Comparison of ENCODE assay signal across 24 mouse cellular contexts in genomic region chr7:95133038-95133437, GRCm38 (mm10).
"Had no signal": no experiment of that assay in that cellular context is flagged by ENCODE, and none has a peak within 500 bp of the region (broad histone marks: within the 10 kb centered on the region; RNA-seq: fewer than 3 reads in every experiment).

No protein-coding gene starts in this region.

- DNase-seq: gastrocnemius, adult 2 months; gastrocnemius, postnatal 10 days; gastrocnemius, postnatal 25 days; heart, adult 18-20 months; heart, postnatal 10 days; heart, postnatal 4 days; kidney, adult 18-20 months; kidney, adult 8-10 months; kidney, postnatal 25 days; kidney, postnatal 4 days; liver; liver, embryonic 13.5 days had no signal

- ATAC-seq: inflammation-experienced regulatory T-cells, adult 6 months; intestine, embryonic 15.5 days; intestine, postnatal 0 days had no signal

- H3K4me2 ChIP-seq: heart, embryonic 12.5 days; hindbrain, embryonic 15.5 days; intestine, embryonic 15.5 days; limb, embryonic 12.5 days; liver, embryonic 11.5 days; liver, embryonic 13.5 days had no signal

- H3K4me3 ChIP-seq: gastrocnemius, adult 2 months; heart, embryonic 10.5 days; heart, embryonic 12.5 days; hindbrain, embryonic 10.5 days; hindbrain, embryonic 15.5 days; intestine, embryonic 15.5 days; layer of hippocampus, adult 2 months; left cerebral cortex, adult 2 months; limb, embryonic 10.5 days; limb, embryonic 12.5 days; liver, embryonic 13.5 days had no signal

- H3K27ac ChIP-seq: gastrocnemius, adult 2 months; heart, embryonic 10.5 days; hindbrain, embryonic 10.5 days; hindbrain, embryonic 15.5 days; intestine, embryonic 15.5 days; layer of hippocampus, adult 2 months; left cerebral cortex, adult 2 months; limb, embryonic 10.5 days; limb, embryonic 12.5 days; liver, embryonic 13.5 days had no signal

- H3K4me1 ChIP-seq: heart, embryonic 10.5 days; heart, embryonic 12.5 days; intestine, embryonic 15.5 days; limb, embryonic 12.5 days; liver, embryonic 13.5 days had no signal

- H3K9ac ChIP-seq: heart, embryonic 12.5 days; hindbrain, embryonic 15.5 days; intestine, embryonic 15.5 days; limb, embryonic 12.5 days; liver, embryonic 13.5 days had no signal

- H3K27me3 ChIP-seq: heart, embryonic 12.5 days; hindbrain, embryonic 15.5 days; intestine, embryonic 15.5 days; limb, embryonic 12.5 days; liver, embryonic 13.5 days had no signal

- H3K9me3 ChIP-seq: heart, embryonic 10.5 days; heart, embryonic 12.5 days; hindbrain, embryonic 10.5 days; hindbrain, embryonic 15.5 days; intestine, embryonic 15.5 days; limb, embryonic 10.5 days; limb, embryonic 12.5 days; liver, embryonic 13.5 days had no signal

- H3K36me3 ChIP-seq: heart, embryonic 10.5 days; heart, embryonic 12.5 days; hindbrain, embryonic 10.5 days; hindbrain, embryonic 15.5 days; intestine, embryonic 15.5 days; limb, embryonic 10.5 days; limb, embryonic 12.5 days; liver, embryonic 13.5 days had no signal
